Mouse (Mus musculus) G1E (cell line): ENCODE measurements around the gene Olfr353. TPM values are rescaled to one million over a fixed set of nuclear protein-coding genes. Genes with fewer than 3 reads are reported as not detected.

ENCODE experiments used
- ATAC-seq: 2 replicates; pipeline ENCODE4 v1.8.0; 2016; ENCODE audit warnings: mild to moderate bottlenecking; ENCODE audit not compliant: insufficient number of reproducible peaks, poor library complexity, low FRiP score, severe bottlenecking; ENCODE audit errors: extremely low read depth
- DNase-seq: peaks from one replicate; pipeline ENCODE4 v3.0.0; 2012; ENCODE audit warnings: low spot score
- H3K27me3 ChIP-seq: 2 replicates; pipeline ENCODE4 v1.6.1; 2012; ENCODE audit warnings: mild to moderate bottlenecking, low read length, inconsistent platforms; ENCODE audit not compliant: insufficient read depth
- H3K36me3 ChIP-seq: replicated peaks from 2 replicates; pipeline ENCODE3; 2012; ENCODE audit warnings: mild to moderate bottlenecking, inconsistent platforms
- H3K4me1 ChIP-seq: 2 replicates; pipeline ENCODE4 v1.6.1; 2012; ENCODE audit warnings: low read depth, low read length, inconsistent platforms, mixed read lengths; ENCODE audit not compliant: insufficient read depth
- H3K4me3 ChIP-seq: 2 replicates; pipeline ENCODE4 v1.5.1; 2012; ENCODE audit warnings: low read depth, mild to moderate bottlenecking, inconsistent platforms, low read length, moderate library complexity, mixed read lengths
- H3K9me3 ChIP-seq: replicated peaks from 2 replicates; pipeline ENCODE4 v1.6.1; 2012; ENCODE audit warnings: inconsistent platforms
- CTCF ChIP-seq: IDR thresholded peaks from 2 replicates; pipeline ENCODE4 v1.5.1; 2012; ENCODE audit warnings: low read depth, low read length, inconsistent platforms, mixed read lengths
- GATA1 ChIP-seq: IDR thresholded peaks from 2 replicates; pipeline ENCODE4 v1.6.1; 2012; ENCODE audit warnings: borderline replicate concordance, low read length, inconsistent platforms, mixed read lengths
- GATA2 ChIP-seq: IDR thresholded peaks from 2 replicates; pipeline ENCODE4 v1.6.1; 2012; ENCODE audit warnings: low read depth, low read length, inconsistent platforms, borderline replicate concordance
- POLR2AphosphoS5 ChIP-seq: IDR thresholded peaks from 2 replicates; pipeline ENCODE4 v1.6.1; 2012; ENCODE audit warnings: low read depth, low read length, inconsistent platforms; ENCODE audit not compliant: insufficient replicate concordance
- TAL1 ChIP-seq: conservative IDR thresholded peaks from 2 replicates; pipeline ENCODE4 v1.6.1; 2012; ENCODE audit warnings: low read depth, low read length, inconsistent platforms, mixed read lengths
- polyA plus RNA-seq: library from polyadenylated mRNA; stranded (reverse); fragments of >175 nt; gene quantifications from 2 replicates; pipeline ENCODE4 v1.2.3, GENCODE M21; 2012
- total RNA-seq, 2 experiments: library from RNA; stranded (forward) in 1 of 2; stranded (reverse) in 1 of 2; fragments of 200-1000 nt in 1 of 2; fragments of >200 nt in 1 of 2; fragmentation: Nextera tagmentation in 1 of 2; gene quantifications; 2 replicates each; pipeline ENCODE4 v1.2.3; 2014 to 2017

Gene Olfr353
- not detected in 2 replicates for total RNA-seq (2014; fragmentation: Nextera tagmentation)
- 0.05 and 0.12 TPM in 2 replicates for total RNA-seq (2017)
- not detected in 2 replicates for polyA plus RNA-seq

DNA sequence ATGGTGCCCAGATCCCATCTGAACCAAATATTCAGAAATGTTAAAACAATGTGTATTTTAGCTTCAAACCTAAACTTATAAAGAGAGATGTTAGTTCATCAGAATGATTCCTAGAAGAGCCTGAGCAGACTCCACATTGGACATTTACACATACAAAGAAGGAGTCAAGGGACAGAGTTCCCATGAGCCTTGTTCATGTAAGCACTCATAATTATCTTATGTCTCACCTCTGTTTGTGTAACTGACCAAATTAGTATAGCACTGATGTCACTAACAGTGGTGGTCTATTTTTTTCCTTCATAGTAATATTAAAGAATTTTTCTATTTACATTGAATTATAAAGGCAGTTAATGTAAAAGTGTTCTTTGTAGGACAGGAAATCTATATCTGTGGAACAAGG lies at the start of gene Olfr353:
Gene Olfr353 (minus strand): TSS at position 101 of the 400 bp plus-strand sequence.
- no peak for TF ChIP-seq GATA1
- Histone ChIP-seq H3K4me1 (no peaks in the 10 kb centered on the region), H3K4me3 (no peak within 1 kb of the TSS), H3K9me3 (no peaks in the 10 kb centered on the region), H3K27me3 (peaks cover 3% of the 10 kb centered on the region; the same call in 1 of the 2 replicates), H3K36me3 (no peaks in the 10 kb centered on the region)
- DNase-seq (no peak), ATAC-seq (no peak)

GRCm38 (mm10) chr2:36936821-36937220 lies 44.1 kb upstream of the Olfr353 start, which contains the start of gene Olfr356:
TSS of gene Olfr356 (plus strand) at chr2:36937121.
- Histone ChIP-seq H3K27me3 (no peaks in the 10 kb centered on the region), H3K4me1 (no peaks in the 10 kb centered on the region), H3K36me3 (no peaks in the 10 kb centered on the region), H3K9me3 (no peaks in the 10 kb centered on the region), H3K4me3 (no peak within 1 kb of the TSS)
- no peak for TF ChIP-seq GATA2
- TF ChIP-seq CTCF: no peak
- TF ChIP-seq GATA1: no peak
- TF ChIP-seq POLR2AphosphoS5: no peak
- TF ChIP-seq TAL1: no peak
- DNase-seq: no peak
- no peak for ATAC-seq

DNA sequence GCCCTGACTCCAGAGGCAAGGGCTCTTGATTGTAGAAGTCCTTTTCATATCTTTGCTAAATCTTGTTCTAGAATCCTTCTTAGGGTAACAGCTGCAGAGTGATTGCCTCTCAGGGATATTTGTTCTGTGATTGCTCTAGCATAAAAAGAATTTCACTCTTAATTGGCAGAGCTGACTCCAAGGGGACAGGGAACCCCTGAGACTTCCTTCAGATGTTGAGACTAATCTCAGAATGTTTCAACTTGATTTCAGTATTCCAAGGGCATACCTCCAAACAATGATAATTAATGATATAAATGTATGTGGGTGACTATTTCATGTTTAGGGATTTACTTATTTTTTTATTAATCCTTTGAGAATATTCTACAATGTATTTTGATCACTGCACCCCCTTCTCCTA lies 36.1 kb upstream of the Olfr353 start, which contains the start of gene Olfr355:
Gene Olfr355 (minus strand): TSS at position 101 of the 400 bp plus-strand sequence.
- DNase-seq (no peak), ATAC-seq (no peak)
- TF ChIP-seq POLR2AphosphoS5 (no peak), GATA2 (no peak), GATA1 (no peak), CTCF (no peak), TAL1 (no peak)
- H3K36me3 ChIP-seq: no peaks in the 10 kb centered on the region
- H3K4me3 ChIP-seq: no peak within 1 kb of the TSS
- no peaks in the 10 kb centered on the region for H3K27me3 ChIP-seq
- H3K9me3 ChIP-seq: no peaks in the 10 kb centered on the region
- no peaks in the 10 kb centered on the region for H3K4me1 ChIP-seq

DNA sequence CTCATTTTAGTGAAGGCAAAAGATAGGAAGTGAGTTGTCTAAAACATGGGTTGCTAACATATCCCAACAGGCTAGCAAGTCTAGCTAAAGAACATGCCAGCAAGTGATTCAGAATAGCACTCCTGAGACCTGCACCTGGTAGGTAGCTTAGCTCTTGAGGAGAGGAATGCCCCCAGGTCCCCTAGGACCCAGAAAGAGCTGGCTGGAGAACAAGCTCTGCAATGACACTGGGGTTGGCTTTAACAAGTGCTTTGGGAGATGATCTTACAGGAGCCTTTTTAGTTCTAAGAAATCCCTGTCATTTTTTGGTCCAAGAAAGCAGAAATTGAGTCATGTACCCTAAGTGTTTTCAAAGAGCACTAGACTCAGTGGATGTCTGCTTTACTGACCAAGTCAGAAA lies 12.6 kb upstream of the Olfr353 start, which contains the start of gene Olfr354:
Gene Olfr354 (plus strand): TSS at position 301 of the 400 bp plus-strand sequence.
- Histone ChIP-seq H3K27me3 (no peaks in the 10 kb centered on the region; the same call in 1 of the 2 replicates), H3K4me1 (no peaks in the 10 kb centered on the region), H3K36me3 (no peaks in the 10 kb centered on the region), H3K4me3 (no peak within 1 kb of the TSS), H3K9me3 (no peaks in the 10 kb centered on the region)
- ATAC-seq (no peak), DNase-seq (no peak)
- no peak for TF ChIP-seq CTCF
- TF ChIP-seq TAL1: no peak
- TF ChIP-seq GATA2: no peak
- no peak for TF ChIP-seq GATA1
- TF ChIP-seq POLR2AphosphoS5: no peak

DNA sequence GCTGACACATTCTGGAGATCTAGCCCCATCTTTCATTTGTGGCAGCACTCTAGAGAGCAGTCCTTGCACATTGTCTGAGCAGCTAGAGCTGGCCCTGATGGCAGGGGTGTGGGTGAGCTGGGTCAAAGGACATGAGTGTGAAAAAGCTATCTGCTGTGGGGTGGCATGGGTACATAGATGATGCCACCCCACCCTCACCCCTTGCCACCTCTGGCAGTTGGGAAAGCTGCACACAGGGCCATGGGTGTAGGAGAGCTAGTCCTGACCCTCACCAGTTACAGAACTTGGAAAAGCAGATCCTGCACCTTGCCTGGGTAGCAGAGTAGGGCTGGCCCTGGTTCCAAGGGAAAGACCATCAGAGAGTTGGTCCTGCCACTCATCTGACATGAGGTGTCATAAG lies 4.4 kb upstream of the Olfr353 start:
- no peaks in the 10 kb centered on the region for H3K36me3 ChIP-seq
- ATAC-seq (no peak), DNase-seq (no peak)
- H3K9me3 ChIP-seq: no peaks in the 10 kb centered on the region
- H3K4me3 ChIP-seq: no peak overlapping the region
- TF ChIP-seq TAL1 (no peak), GATA2 (no peak), POLR2AphosphoS5 (no peak), CTCF (no peak), GATA1 (no peak)
- no peaks in the 10 kb centered on the region for H3K4me1 ChIP-seq
- no peaks in the 10 kb centered on the region for H3K27me3 ChIP-seq

DNA sequence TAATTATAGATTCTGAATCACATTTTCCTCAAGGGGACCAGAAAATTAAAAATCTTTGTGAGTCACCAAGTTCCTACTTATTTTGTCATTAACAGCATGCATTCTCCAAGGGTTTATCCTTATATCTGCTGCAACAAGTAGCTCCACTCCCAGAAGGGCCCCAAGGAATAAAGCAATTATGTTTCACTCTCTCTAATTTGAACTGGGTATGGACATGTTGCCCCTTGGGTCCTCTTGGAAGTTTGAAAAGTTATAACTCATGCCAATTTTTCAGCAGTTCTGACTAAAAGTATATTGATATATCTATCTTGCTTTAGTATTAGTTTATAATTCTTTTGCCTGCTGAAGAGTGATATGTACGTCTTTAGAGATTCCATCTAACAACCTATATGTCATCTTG lies 24.6 kb downstream of the Olfr353 start, which contains the start of gene Olfr352:
Gene Olfr352 (plus strand): TSS at position 301 of the 400 bp plus-strand sequence.
- no peak for DNase-seq
- no peak for ATAC-seq

More for the DNA sequence above, 24.6 kb downstream of the Olfr353 start, which contains the start of gene Olfr352:
- Histone ChIP-seq H3K36me3 (no peaks in the 10 kb centered on the region), H3K4me1 (no peaks in the 10 kb centered on the region), H3K4me3 (no peak within 1 kb of the TSS), H3K9me3 (no peaks in the 10 kb centered on the region), H3K27me3 (no peaks in the 10 kb centered on the region)
- no peak for TF ChIP-seq CTCF
- TF ChIP-seq POLR2AphosphoS5: no peak
- no peak for TF ChIP-seq GATA1
- no peak for TF ChIP-seq TAL1
- TF ChIP-seq GATA2: no peak
